Mouse (Mus musculus): ENCODE data around the gene Sept10.

The Sept10 gene

GRCm38 (mm10) chr10:59223890-59224289 is 2.2 kb upstream of the Sept10 start:
- DNase-seq = no peak

- no peak for DNase-seq
Measured at GRCm38 (mm10) chr10:59223301-59223700, 1.7 kb upstream of the Sept10 start.

GRCm38 (mm10) chr10:59222271-59223101 is 839 bp upstream of the Sept10 start:
- DNase-seq = peak; percentile 13

GRCm38 (mm10) chr10:59220824-59221472 is 699 bp downstream of the Sept10 start:
- no peak for DNase-seq

- DNase-seq = no peak
Measured at GRCm38 (mm10) chr10:59200011-59200410, 21.6 kb downstream of the Sept10 start.

- DNase-seq = no peak
Measured at GRCm38 (mm10) chr10:59196763-59197162, 24.9 kb downstream of the Sept10 start.

GRCm38 (mm10) chr10:59194891-59195290 is 26.8 kb downstream of the Sept10 start:
- no peak for DNase-seq

- no peak for DNase-seq
Measured at GRCm38 (mm10) chr10:59182306-59182705, 39.3 kb downstream of the Sept10 start.

- no peak for DNase-seq
Measured at GRCm38 (mm10) chr10:59179620-59180019, 42.0 kb downstream of the Sept10 start.

- DNase-seq = no peak
Measured at GRCm38 (mm10) chr10:59172539-59172938, 49.1 kb downstream of the Sept10 start.

- DNase-seq = no peak
Measured at GRCm38 (mm10) chr10:59171042-59171441, 50.6 kb downstream of the Sept10 start.

- DNase-seq = peak; percentile 17
Measured at GRCm38 (mm10) chr10:59166104-59166944, 55.3 kb downstream of the Sept10 start.

- DNase-seq = no peak
Measured at GRCm38 (mm10) chr10:59162185-59162897, 59.3 kb downstream of the Sept10 start.

GRCm38 (mm10) chr10:59158627-59159026 is 63.0 kb downstream of the Sept10 start:
- DNase-seq = no peak

GRCm38 (mm10) chr10:59152544-59153081 is 69.0 kb downstream of the Sept10 start:
- DNase-seq = no peak

- DNase-seq = no peak
Measured at GRCm38 (mm10) chr10:59150938-59151657, 70.5 kb downstream of the Sept10 start.

- peak; percentile 26 for DNase-seq
Measured at GRCm38 (mm10) chr10:59149956-59150383, 71.7 kb downstream of the Sept10 start.

GRCm38 (mm10) chr10:59133478-59134009 is 88.1 kb downstream of the Sept10 start:
- DNase-seq = no peak

GRCm38 (mm10) chr10:59131926-59132628 is 89.6 kb downstream of the Sept10 start:
- DNase-seq = peak; percentile 35

GRCm38 (mm10) chr10:59127637-59128036 is 94.0 kb downstream of the Sept10 start:
- DNase-seq = no peak

GRCm38 (mm10) chr10:59125497-59125896 is 96.2 kb downstream of the Sept10 start:
- DNase-seq = no peak
